Mouse (Mus musculus) forebrain, embryonic 12.5 days (tissue): ENCODE results near the gene 2700081O15Rik. TPM values are rescaled to one million over a fixed set of nuclear protein-coding genes. Genes with fewer than 3 reads are reported as not detected.
A peak's percentile ranks its signal among the peaks of the same experiment; 100 is the strongest.

ENCODE experiments used
- ATAC-seq: fragments of 200-750 bp; cut with Nextera tagmentation; 2 replicates; pipeline ENCODE4 v1.8.0; 2017; ENCODE audit warnings: moderate TSS enrichment; ENCODE audit not compliant: low FRiP score
- H3K27ac ChIP-seq: fragments of 300-500 bp; sonication (generic); 2 replicates; pipeline ENCODE4 v1.5.1; 2016; ENCODE audit warnings: mild to moderate bottlenecking
- H3K27me3 ChIP-seq: fragments of 300-500 bp; sonication (generic); 2 replicates; pipeline ENCODE4 v1.6.1; 2016; ENCODE audit warnings: mild to moderate bottlenecking
- H3K36me3 ChIP-seq: fragments of 300-500 bp; sonication (generic); replicated peaks from 2 replicates; pipeline ENCODE4 v1.6.1; 2016; ENCODE audit warnings: mild to moderate bottlenecking
- H3K4me1 ChIP-seq: fragments of 300-500 bp; sonication (generic); 2 replicates; pipeline ENCODE4 v1.6.1; 2016
- H3K4me2 ChIP-seq: fragments of 300-500 bp; sonication (generic); 2 replicates; pipeline ENCODE4 v1.6.1; 2016; ENCODE audit warnings: mild to moderate bottlenecking, moderate library complexity
- H3K4me3 ChIP-seq: fragments of 300-500 bp; sonication (generic); replicated peaks from 2 replicates; pipeline ENCODE4 v1.5.1; 2016; ENCODE audit warnings: mild to moderate bottlenecking
- H3K9ac ChIP-seq: fragments of 300-500 bp; sonication (generic); 2 replicates; pipeline ENCODE4 v1.6.1; 2016; ENCODE audit warnings: mild to moderate bottlenecking
- H3K9me3 ChIP-seq: fragments of 300-500 bp; sonication (generic); 2 replicates; pipeline ENCODE4 v1.6.1; 2016
- WGBS: fragments of 180-500 bp; shearing (Covaris S2); methylation state at CpG from one replicate; pipeline ENCODE4 v1.1.7; 2016; 5-methylcytosine and 5-hydroxymethylcytosine counted together
- polyA plus RNA-seq: library from polyadenylated mRNA; unstranded; fragments of >200 nt; fragmentation: Nextera tagmentation; extraction: Ambion mirVana; gene quantifications from 2 replicates; pipeline ENCODE4 v1.2.1, GENCODE M21; 2016

Gene 2700081O15Rik
- polyA plus RNA-seq, 1 experiment from 2014 or later = 18.6 TPM

- Histone ChIP-seq H3K27ac (no peak overlapping the region), H3K9me3 (no peaks in the 10 kb centered on the region), H3K27me3 (peaks cover 11% of the 10 kb centered on the region), H3K36me3 (no peaks in the 10 kb centered on the region), H3K4me1 (no peaks in the 10 kb centered on the region), H3K4me2 (no peak overlapping the region), H3K9ac (no peak overlapping the region), H3K4me3 (no peak overlapping the region)
- no peak for ATAC-seq
- 77% methylated on average over 11 of the region's 11 CpGs for WGBS
Measured at GRCm38 (mm10) chr19:7400635-7401034, 16.8 kb upstream of the 2700081O15Rik start.

- H3K9me3 ChIP-seq = 0 out of 2 replicates have a peak, but pooled peaks cover 4% of the 10 kb centered on the region
- H3K27ac ChIP-seq = no peak overlapping the region
- no peak overlapping the region for H3K4me3 ChIP-seq
- no peaks in the 10 kb centered on the region for H3K4me1 ChIP-seq
- no peak overlapping the region for H3K9ac ChIP-seq
- no peaks in the 10 kb centered on the region for H3K36me3 ChIP-seq
- 81% methylated on average over 9 of the region's 9 CpGs for WGBS
- no peak overlapping the region for H3K4me2 ChIP-seq
- ATAC-seq = no peak
- peaks cover 7% of the 10 kb centered on the region for H3K27me3 ChIP-seq
Measured at GRCm38 (mm10) chr19:7404623-7405229, 12.7 kb upstream of the 2700081O15Rik start.

GRCm38 (mm10) chr19:7412361-7412760, 5.1 kb upstream of the 2700081O15Rik start:
- H3K9me3 ChIP-seq = 0 out of 2 replicates have a peak, but pooled peaks cover 4% of the 10 kb centered on the region
- H3K4me2 ChIP-seq = no peak overlapping the region
- H3K4me3 ChIP-seq = no peak overlapping the region
- no peak for ATAC-seq
- no peaks in the 10 kb centered on the region for H3K36me3 ChIP-seq
- H3K27ac ChIP-seq = no peak overlapping the region
- H3K9ac ChIP-seq = no peak overlapping the region
- WGBS = 64% methylated on average over 2 of the region's 2 CpGs
- H3K27me3 ChIP-seq = peaks cover 5% of the 10 kb centered on the region; the same call in 1 of the 2 replicates
- peaks cover 11% of the 10 kb centered on the region for H3K4me1 ChIP-seq

- peak overlapping the region; percentile 95 for H3K4me3 ChIP-seq
- peaks cover 5% of the 10 kb centered on the region; the same call in 1 of the 2 replicates for H3K27me3 ChIP-seq
- peak overlapping the region; percentile 99 for H3K9ac ChIP-seq
- H3K4me2 ChIP-seq = peak overlapping the region; percentile 77
- H3K9me3 ChIP-seq = no peaks in the 10 kb centered on the region
- H3K4me1 ChIP-seq = peaks cover 37% of the 10 kb centered on the region
- peaks cover 14% of the 10 kb centered on the region for H3K36me3 ChIP-seq
- 35% methylated on average over 22 of the region's 22 CpGs for WGBS
- no peak for ATAC-seq
- peak overlapping the region; percentile 98 for H3K27ac ChIP-seq
Measured at GRCm38 (mm10) chr19:7415916-7416833, 1.2 kb upstream of the 2700081O15Rik start.

- Histone ChIP-seq H3K4me3 (peak overlapping the region; percentile 95), H3K27me3 (peaks cover 5% of the 10 kb centered on the region; the same call in 1 of the 2 replicates), H3K36me3 (peaks cover 34% of the 10 kb centered on the region), H3K9me3 (no peaks in the 10 kb centered on the region), H3K9ac (peak overlapping the region; percentile 99), H3K4me2 (peak overlapping the region; percentile 74), H3K27ac (peak overlapping the region; percentile 98), H3K4me1 (peaks cover 57% of the 10 kb centered on the region)
- WGBS = under 1% methylated on average over 58 of the region's 59 CpGs
- ATAC-seq = peak; percentile 67
Measured at GRCm38 (mm10) chr19:7417911-7418849, 755 bp downstream of the 2700081O15Rik start.

- H3K4me1 ChIP-seq = peaks cover 66% of the 10 kb centered on the region
- H3K9ac ChIP-seq = peak overlapping the region; percentile 99
Measured at GRCm38 (mm10) chr19:7419134-7419533, 1.7 kb downstream of the 2700081O15Rik start.

GRCm38 (mm10) chr19:7420108-7420507, 2.7 kb downstream of the 2700081O15Rik start:
- 59% methylated on average over 12 of the region's 12 CpGs for WGBS
- peaks cover 5% of the 10 kb centered on the region; the same call in 1 of the 2 replicates for H3K27me3 ChIP-seq
- H3K9me3 ChIP-seq = no peaks in the 10 kb centered on the region
- peaks cover 52% of the 10 kb centered on the region for H3K36me3 ChIP-seq
- H3K4me2 ChIP-seq = peak overlapping the region; percentile 74
- H3K4me1 ChIP-seq = peaks cover 76% of the 10 kb centered on the region
- H3K4me3 ChIP-seq = peak overlapping the region; percentile 95
- peak overlapping the region; percentile 99 for H3K9ac ChIP-seq
- ATAC-seq = no peak
- peak overlapping the region; percentile 98 for H3K27ac ChIP-seq

More at GRCm38 (mm10) chr19:7419134-7419533, 1.7 kb downstream of the 2700081O15Rik start:
- peaks cover 5% of the 10 kb centered on the region; the same call in 1 of the 2 replicates for H3K27me3 ChIP-seq
- H3K27ac ChIP-seq = peak overlapping the region; percentile 98
- H3K4me3 ChIP-seq = peak overlapping the region; percentile 95
- peaks cover 42% of the 10 kb centered on the region for H3K36me3 ChIP-seq
- peak overlapping the region; percentile 74 for H3K4me2 ChIP-seq
- ATAC-seq = no peak
- WGBS = 30% methylated on average over 6 of the region's 6 CpGs
- H3K9me3 ChIP-seq = no peaks in the 10 kb centered on the region

- H3K4me2 ChIP-seq = peak overlapping the region; percentile 74
- H3K4me3 ChIP-seq = peak overlapping the region; percentile 32
- H3K27me3 ChIP-seq = peaks cover under 1% of the 10 kb centered on the region; the same call in 1 of the 2 replicates
- peak overlapping the region; percentile 86 for H3K27ac ChIP-seq
- peak overlapping the region; percentile 99 for H3K9ac ChIP-seq
- 48% methylated on average over 27 of the region's 27 CpGs for WGBS
- peaks cover 72% of the 10 kb centered on the region for H3K4me1 ChIP-seq
- H3K36me3 ChIP-seq = peaks cover 61% of the 10 kb centered on the region
- no peaks in the 10 kb centered on the region for H3K9me3 ChIP-seq
- ATAC-seq = no peak
Measured at GRCm38 (mm10) chr19:7420841-7421601, 3.6 kb downstream of the 2700081O15Rik start.

GRCm38 (mm10) chr19:7421602-7422591, 4.5 kb downstream of the 2700081O15Rik start:
- WGBS = 9% methylated on average over 36 of the region's 48 CpGs
- ATAC-seq = peak; percentile 62
- Histone ChIP-seq H3K27ac (peak overlapping the region; percentile 86), H3K4me1 (peaks cover 65% of the 10 kb centered on the region), H3K27me3 (no peaks in the 10 kb centered on the region), H3K9ac (peak overlapping the region; percentile 99), H3K9me3 (no peaks in the 10 kb centered on the region), H3K4me2 (peak overlapping the region; percentile 74), H3K4me3 (peak overlapping the region; percentile 32), H3K36me3 (peaks cover 70% of the 10 kb centered on the region)

GRCm38 (mm10) chr19:7422656-7423027, 5.2 kb downstream of the 2700081O15Rik start:
- peak overlapping the region; percentile 86 for H3K27ac ChIP-seq
- no peaks in the 10 kb centered on the region for H3K27me3 ChIP-seq
- ATAC-seq = peak; percentile 2; the same call in 1 of the 2 replicates
- no peaks in the 10 kb centered on the region for H3K9me3 ChIP-seq
- peaks cover 65% of the 10 kb centered on the region for H3K4me1 ChIP-seq
- H3K4me2 ChIP-seq = peak overlapping the region; percentile 74
- peaks cover 78% of the 10 kb centered on the region for H3K36me3 ChIP-seq
- 5% methylated on average over 35 of the region's 35 CpGs for WGBS
- peak overlapping the region; percentile 99 for H3K9ac ChIP-seq
- H3K4me3 ChIP-seq = peak overlapping the region; percentile 32
